Mouse (Mus musculus) spleen, adult 18-20 months (tissue): ENCODE data around the gene Ptprd.

Experiments used
- DNase-seq, 2 experiments: peaks; one replicate each; pipeline ENCODE4 v3.0.0; 2022; ENCODE audit warnings: mixed read lengths in 2 of 2

Ptprd gene

GRCm38 (mm10) chr4:76370041-76370880 lies 1841.5 kb downstream of the Ptprd start:
- DNase-seq: no peak

GRCm38 (mm10) chr4:76369101-76369500 lies 1842.7 kb downstream of the Ptprd start:
- DNase-seq: no peak

- DNase-seq: no peak
These were observed 1843.5 kb downstream of the Ptprd start for GRCm38 (mm10) chr4:76368291-76368690.

GRCm38 (mm10) chr4:76367285-76367684 lies 1844.5 kb downstream of the Ptprd start:
- DNase-seq: no peak

GRCm38 (mm10) chr4:76365871-76366270 lies 1845.9 kb downstream of the Ptprd start:
- no peak for DNase-seq

- DNase-seq: no peak
These were observed 1850.2 kb downstream of the Ptprd start for GRCm38 (mm10) chr4:76361546-76361945.

DNA sequence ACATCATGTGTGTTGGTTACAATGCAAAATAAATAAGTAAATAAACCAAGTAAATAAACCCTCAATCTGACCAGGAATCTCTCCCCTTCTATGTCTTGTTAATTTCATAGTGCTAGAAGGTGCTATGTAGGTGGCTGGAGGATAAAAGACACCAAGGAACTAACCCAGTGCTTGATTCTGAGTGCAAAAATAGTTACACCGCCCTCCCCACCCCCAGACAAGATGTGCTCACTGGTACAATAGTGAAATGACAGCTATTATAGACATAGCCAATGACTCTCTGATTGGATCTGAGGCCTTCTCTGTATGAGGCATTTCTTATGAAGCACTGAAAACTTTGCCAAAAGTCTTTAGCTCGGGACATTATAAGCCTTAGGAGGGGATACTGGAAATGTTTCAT lies 1857.6 kb downstream of the Ptprd start:
- DNase-seq: no peak

DNA sequence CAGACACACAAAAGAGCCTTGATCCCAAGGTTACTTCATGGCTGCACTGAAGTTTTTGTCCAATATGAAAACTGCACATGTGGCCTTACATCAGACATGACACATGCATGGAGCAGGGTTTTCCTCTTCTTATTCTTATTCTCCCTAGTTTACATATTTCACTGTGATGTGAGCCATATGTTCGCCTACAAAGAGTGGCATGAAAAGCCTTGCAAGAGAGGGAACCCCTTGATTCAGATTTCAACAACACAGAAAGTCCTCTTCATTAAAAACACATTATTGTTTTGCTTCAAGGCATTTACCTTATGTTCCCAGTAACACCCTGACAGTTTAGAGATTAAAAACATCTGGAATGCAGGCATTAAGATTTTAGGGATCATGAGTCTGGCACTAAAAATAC lies 1859.3 kb downstream of the Ptprd start:
- DNase-seq: no peak

GRCm38 (mm10) chr4:76351201-76351979 lies 1860.4 kb downstream of the Ptprd start:
- DNase-seq: no peak

- DNase-seq: no peak
These were observed 1861.4 kb downstream of the Ptprd start for GRCm38 (mm10) chr4:76350241-76350962.

GRCm38 (mm10) chr4:76344059-76344458 lies 1867.7 kb downstream of the Ptprd start:
- no peak for DNase-seq

GRCm38 (mm10) chr4:76337926-76338325 lies 1873.8 kb downstream of the Ptprd start:
- DNase-seq: no peak

GRCm38 (mm10) chr4:76327346-76327745 lies 1884.4 kb downstream of the Ptprd start:
- no peak for DNase-seq

DNA sequence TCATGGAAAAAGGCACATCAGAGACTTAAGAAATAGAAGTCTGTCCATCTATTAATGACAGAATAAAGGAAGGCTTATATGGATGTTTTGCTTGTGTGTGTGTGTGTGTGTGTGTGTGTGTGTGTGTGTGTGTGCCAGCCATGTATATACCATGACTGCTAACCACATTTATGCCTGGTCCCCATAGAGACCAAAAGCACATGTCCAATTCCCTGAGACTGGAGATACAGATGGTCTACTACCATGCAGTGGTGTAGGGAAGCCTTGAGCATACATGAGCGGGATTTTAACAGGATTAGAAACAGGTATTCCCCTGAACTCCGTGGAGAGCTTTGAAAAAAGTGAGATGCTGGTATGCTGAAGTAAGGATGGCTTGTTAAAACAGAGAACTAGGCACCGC lies 1886.1 kb downstream of the Ptprd start:
- DNase-seq: no peak

DNA sequence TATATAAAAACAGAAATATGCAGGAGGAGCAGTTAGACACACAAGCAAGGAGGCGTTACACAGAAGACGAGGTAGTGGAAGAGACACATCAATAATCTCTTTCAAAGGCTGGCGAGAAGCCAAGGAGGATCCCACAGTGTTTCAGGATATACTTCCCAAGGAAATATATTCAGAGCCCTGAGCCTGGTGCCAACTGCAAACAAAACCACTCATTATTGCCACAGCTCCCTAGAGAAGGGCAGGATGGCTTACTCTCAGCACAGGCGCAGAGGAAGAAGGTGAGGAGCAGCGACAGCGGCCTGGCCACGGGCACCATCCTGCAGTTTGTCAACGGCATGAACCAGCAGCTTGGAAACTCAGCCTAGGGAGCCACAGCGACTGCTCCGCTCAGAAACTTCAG lies 1886.8 kb downstream of the Ptprd start:
- no peak for DNase-seq

DNA sequence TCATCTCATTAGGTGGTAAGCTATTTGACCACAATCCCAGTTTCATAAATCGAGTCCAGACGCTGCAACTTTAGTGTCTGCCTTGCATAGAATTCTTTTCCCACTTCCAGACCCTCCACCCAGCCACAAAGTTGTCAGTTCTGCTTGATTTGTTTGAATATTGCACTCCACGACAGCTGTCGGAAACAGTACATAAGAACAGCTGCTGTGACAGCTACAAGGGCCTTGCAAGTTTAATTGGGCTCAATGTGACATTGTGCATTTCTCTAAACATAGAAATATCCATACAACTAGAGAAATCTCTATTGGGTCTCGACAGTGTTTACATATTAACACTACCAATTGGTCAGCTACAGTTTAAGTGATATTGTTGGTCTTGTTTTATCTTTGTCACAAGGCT lies 1887.3 kb downstream of the Ptprd start:
- DNase-seq: no peak

- no peak for DNase-seq
These were observed 1891.9 kb downstream of the Ptprd start for GRCm38 (mm10) chr4:76319874-76320273.

DNA sequence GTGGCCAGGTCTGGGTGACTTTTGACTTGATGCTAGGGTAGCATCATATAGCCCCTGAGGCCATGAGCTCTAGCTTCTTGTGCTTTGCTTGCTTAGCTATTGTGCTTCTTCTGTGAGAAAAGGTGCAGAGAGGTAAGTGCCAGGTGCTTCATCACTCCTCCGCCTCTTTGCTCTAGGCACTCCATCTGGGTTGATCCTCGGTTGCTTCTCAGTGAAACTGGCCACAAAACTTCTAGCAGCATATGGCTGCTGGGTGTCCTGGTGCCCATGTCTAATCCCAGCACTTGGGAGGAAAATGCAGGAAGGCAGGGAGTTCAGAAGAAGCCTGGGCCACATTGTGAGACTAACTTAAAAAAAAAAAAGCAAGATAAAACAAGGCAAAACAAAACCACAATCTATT lies 1895.8 kb downstream of the Ptprd start:
- DNase-seq: no peak

- DNase-seq: no peak
These were observed 1898.0 kb downstream of the Ptprd start for GRCm38 (mm10) chr4:76313749-76314148.

- no peak for DNase-seq
These were observed 1899.2 kb downstream of the Ptprd start for GRCm38 (mm10) chr4:76312593-76312992.

DNA sequence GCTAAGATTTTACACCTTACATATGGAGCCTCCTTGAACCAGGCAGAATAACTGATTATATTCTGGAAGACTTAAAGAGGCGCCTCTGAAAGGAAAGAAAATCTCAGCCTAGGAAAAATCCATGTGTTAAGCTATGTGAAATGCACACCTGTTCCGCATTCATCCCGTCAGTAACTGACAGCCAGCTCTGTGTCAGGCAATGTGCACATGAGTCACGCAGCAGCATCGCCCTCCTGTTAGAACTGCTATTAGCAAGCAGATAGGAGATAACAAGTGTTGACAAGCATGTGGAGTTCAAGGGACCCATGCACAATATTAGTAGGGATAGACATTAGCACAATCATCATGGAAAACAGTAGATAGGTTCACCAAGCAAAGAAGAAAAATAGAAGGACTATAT lies 1905.8 kb downstream of the Ptprd start:
- DNase-seq: no peak

GRCm38 (mm10) chr4:76297375-76297774 lies 1914.4 kb downstream of the Ptprd start:
- DNase-seq: no peak

GRCm38 (mm10) chr4:76292733-76293357 lies 1918.9 kb downstream of the Ptprd start:
- no peak for DNase-seq
